10 mouse cellular contexts compared by ENCODE assay signal in genomic region chr12:73054576-73055185, GRCm38 (mm10). TPM values are rescaled to one million over a fixed set of nuclear protein-coding genes. Genes with fewer than 3 reads are reported as not detected.
DNase-seq lines count a peak whose midpoint lies in the region; ATAC-seq and TF ChIP-seq lines count a peak whose summit lies in the region.
"Had no signal": no experiment of that assay in that cellular context is flagged by ENCODE, and none has a peak within 500 bp of the region (broad histone marks: within the 10 kb centered on the region; RNA-seq: fewer than 3 reads in every experiment).

No protein-coding gene starts in this region.

- H3K9ac ChIP-seq in heart, postnatal 0 days (replicated peaks; ENCODE audit: low read depth, low read length) = peak overlapping the region; percentile 66; the same call in 1 of the 2 replicates
- no peak overlapping the region for H3K9ac ChIP-seq in limb, embryonic 12.5 days (replicated peaks)

- H3K4me3 ChIP-seq in heart, postnatal 0 days (ENCODE audit: low read depth, low read length) = peak overlapping the region; percentile 76
- H3K4me3 ChIP-seq in limb, embryonic 12.5 days (replicated peaks) = peak overlapping the region; percentile 50; the same call in 1 of the 2 replicates

- WGBS in heart, postnatal 0 days = 45% methylated on average over 15 of the region's 15 CpGs
- 11% methylated on average over 15 of the region's 15 CpGs for WGBS in limb, embryonic 12.5 days

- no peaks in the 10 kb centered on the region for H3K36me3 ChIP-seq in heart, postnatal 0 days (replicated peaks; ENCODE audit: control insufficient read depth, insufficient read depth, low read length)
- no peaks in the 10 kb centered on the region for H3K36me3 ChIP-seq in limb, embryonic 12.5 days
- H3K36me3 ChIP-seq: G1E had no signal

- no peak for TF ChIP-seq EP300 in heart, postnatal 0 days (IDR thresholded peaks at IDR 0.05; ENCODE audit: low read depth)

- H3K9me3 ChIP-seq in heart, postnatal 0 days (replicated peaks; ENCODE audit: control insufficient read depth, low read length) = no peaks in the 10 kb centered on the region
- H3K9me3 ChIP-seq in limb, embryonic 12.5 days = no peaks in the 10 kb centered on the region
- H3K9me3 ChIP-seq: G1E had no signal

- H3K27me3 ChIP-seq in heart, postnatal 0 days (ENCODE audit: control insufficient read depth, insufficient read depth, low read length) = peaks cover 62% of the 10 kb centered on the region
- peaks cover 38% of the 10 kb centered on the region for H3K27me3 ChIP-seq in limb, embryonic 12.5 days

- H3K27ac ChIP-seq in heart, postnatal 0 days (ENCODE audit: low read depth) = no peak overlapping the region
- no peak overlapping the region for H3K27ac ChIP-seq in limb, embryonic 12.5 days

- peak overlapping the region; percentile 85 for H3K4me2 ChIP-seq in heart, postnatal 0 days (ENCODE audit: low read depth, low read length)
- peak overlapping the region; percentile 71 for H3K4me2 ChIP-seq in limb, embryonic 12.5 days

- DNase-seq in heart, postnatal 0 days (ENCODE audit: low spot score) = no peak
- DNase-seq in heart, adult 8-10 months (ENCODE audit: low spot score) = no peak
- peak; percentile 27 for DNase-seq in retina, embryonic 14.5 days (ENCODE audit: low spot score)
- no peak for DNase-seq in retina, postnatal 1 day
- no peak for DNase-seq in ovary, postnatal 14 days (ENCODE audit: low spot score)
- DNase-seq in right cerebral cortex, postnatal 25 days = no peak

- ATAC-seq in heart, postnatal 0 days (ENCODE audit: insufficient read depth, low read depth) = no peak
- ATAC-seq in limb, embryonic 12.5 days (ENCODE audit: insufficient number of reproducible peaks, insufficient read depth, low FRiP score, low TSS enrichment, low read depth) = no peak

- peaks cover 8% of the 10 kb centered on the region for H3K4me1 ChIP-seq in heart, postnatal 0 days (ENCODE audit: control insufficient read depth, insufficient read depth)
- H3K4me1 ChIP-seq in limb, embryonic 12.5 days (replicated peaks) = peaks cover 53% of the 10 kb centered on the region

- no peak for TF ChIP-seq CTCF in heart, postnatal 0 days (IDR thresholded peaks at IDR 0.05; ENCODE audit: low read depth)

RNA-seq across cellular contexts. Expression of gene Six1, which starts 1.0 kb away (rescaled TPM):
- total RNA-seq in heart, postnatal 0 days (2014; rRNA removed; ENCODE audit: low replicate concordance) = 0.15 TPM in 1 of 2 replicates, not detected in the other
- 0.18 and 0.38 TPM in 2 replicates for polyA plus RNA-seq in heart, postnatal 0 days (2015; fragmentation: Nextera tagmentation; extraction: Ambion mirVana)
- total RNA-seq in heart, adult 8-10 months (2022) = 1 to 10 TPM; 1.6 to 3.6 (median 2.9) TPM
- 60.3 and 72.1 TPM in 2 replicates for polyA plus RNA-seq in limb, embryonic 12.5 days (2016; fragmentation: Nextera tagmentation; extraction: Ambion mirVana)
- total RNA-seq: neutrophil, adult 5-6 weeks had no signal
- polyA plus RNA-seq: spleen, adult 2 months had no signal

RNA-seq across cellular contexts. Expression of gene Six4, which starts 58.6 kb away (rescaled TPM):
- total RNA-seq in heart, postnatal 0 days (2014; rRNA removed; ENCODE audit: low replicate concordance) = 2.2 and 4.6 TPM in 2 replicates
- 0.44 and 0.52 TPM in 2 replicates for polyA plus RNA-seq in heart, postnatal 0 days (2015; fragmentation: Nextera tagmentation; extraction: Ambion mirVana)
- total RNA-seq in heart, adult 8-10 months (2022) = 1 to 10 TPM; 5.1 to 7.8 (median 6.7) TPM
- 15.6 and 18.7 TPM in 2 replicates for polyA plus RNA-seq in limb, embryonic 12.5 days (2016; fragmentation: Nextera tagmentation; extraction: Ambion mirVana)
